Mouse (Mus musculus): ENCODE data around the gene Pdx1.

- TF ChIP-seq POLR2A (IDR thresholded peaks at IDR 0.05; ENCODE audit: insufficient read depth, low read depth, low read length), result no peak
- TF ChIP-seq CTCF (IDR thresholded peaks at IDR 0.05; ENCODE audit: insufficient read depth, low read depth, low read length), result no peak
Measured at GRCm38 (mm10) chr5:147317991-147318390, 48.2 kb downstream of the Pdx1 start.
